Mouse (Mus musculus) neural tube, embryonic 12.5 days (tissue): Measurements from ENCODE around the gene Syt7. TPM values are rescaled to one million over a fixed set of nuclear protein-coding genes. Genes with fewer than 3 reads are reported as not detected.
A peak's percentile ranks its signal among the peaks of the same experiment; 100 is the strongest.

ENCODE experiments used
- ATAC-seq: fragments of 200-750 bp; cut with Nextera tagmentation; 2 replicates; pipeline ENCODE4 v1.8.0; 2017; ENCODE audit warnings: low read depth, mild to moderate bottlenecking, moderate TSS enrichment, moderate library complexity; ENCODE audit not compliant: low FRiP score
- H3K27ac ChIP-seq: fragments of 300-500 bp; sonication (generic); 2 replicates; pipeline ENCODE4 v1.5.1; 2016
- H3K27me3 ChIP-seq: fragments of 300-500 bp; sonication (generic); replicated peaks from 2 replicates; pipeline ENCODE4 v1.6.1; 2016; ENCODE audit warnings: mild to moderate bottlenecking
- H3K36me3 ChIP-seq: fragments of 300-500 bp; sonication (generic); 2 replicates; pipeline ENCODE4 v1.6.1; 2016; ENCODE audit warnings: mild to moderate bottlenecking
- H3K4me1 ChIP-seq: fragments of 300-500 bp; sonication (generic); 2 replicates; pipeline ENCODE4 v1.6.1; 2016
- H3K4me2 ChIP-seq: fragments of 300-500 bp; sonication (generic); replicated peaks from 2 replicates; pipeline ENCODE4 v1.6.1; 2016; ENCODE audit warnings: mild to moderate bottlenecking
- H3K4me3 ChIP-seq: fragments of 300-500 bp; sonication (generic); 2 replicates; pipeline ENCODE4 v1.5.1; 2016
- H3K9ac ChIP-seq: fragments of 300-500 bp; sonication (generic); 2 replicates; pipeline ENCODE4 v1.6.1; 2016; ENCODE audit warnings: mild to moderate bottlenecking
- H3K9me3 ChIP-seq: fragments of 300-500 bp; sonication (generic); 2 replicates; pipeline ENCODE4 v1.6.1; 2016; ENCODE audit warnings: mild to moderate bottlenecking
- WGBS: fragments of 180-500 bp; shearing (Covaris S2); methylation state at CpG from one replicate; pipeline ENCODE4 v1.1.7; 2016; 5-methylcytosine and 5-hydroxymethylcytosine counted together
- polyA plus RNA-seq: library from polyadenylated mRNA; unstranded; fragments of >200 nt; fragmentation: Nextera tagmentation; extraction: Ambion mirVana; gene quantifications from 2 replicates; pipeline ENCODE4 v1.2.1, GENCODE M21; 2016

Syt7 gene
- polyA plus RNA-seq, 1 experiment from 2014 or later, result 4.8 TPM

- Histone ChIP-seq H3K4me3 (no peak overlapping the region), H3K4me2 (no peak overlapping the region), H3K9ac (no peak overlapping the region), H3K36me3 (no peaks in the 10 kb centered on the region), H3K4me1 (peaks cover 21% of the 10 kb centered on the region), H3K27ac (no peak overlapping the region), H3K27me3 (no peaks in the 10 kb centered on the region), H3K9me3 (no peaks in the 10 kb centered on the region)
- ATAC-seq, result no peak
- 89% methylated on average over 8 of the region's 8 CpGs for WGBS
These were observed 29.6 kb upstream of the Syt7 start for GRCm38 (mm10) chr19:10359105-10359946.

DNA sequence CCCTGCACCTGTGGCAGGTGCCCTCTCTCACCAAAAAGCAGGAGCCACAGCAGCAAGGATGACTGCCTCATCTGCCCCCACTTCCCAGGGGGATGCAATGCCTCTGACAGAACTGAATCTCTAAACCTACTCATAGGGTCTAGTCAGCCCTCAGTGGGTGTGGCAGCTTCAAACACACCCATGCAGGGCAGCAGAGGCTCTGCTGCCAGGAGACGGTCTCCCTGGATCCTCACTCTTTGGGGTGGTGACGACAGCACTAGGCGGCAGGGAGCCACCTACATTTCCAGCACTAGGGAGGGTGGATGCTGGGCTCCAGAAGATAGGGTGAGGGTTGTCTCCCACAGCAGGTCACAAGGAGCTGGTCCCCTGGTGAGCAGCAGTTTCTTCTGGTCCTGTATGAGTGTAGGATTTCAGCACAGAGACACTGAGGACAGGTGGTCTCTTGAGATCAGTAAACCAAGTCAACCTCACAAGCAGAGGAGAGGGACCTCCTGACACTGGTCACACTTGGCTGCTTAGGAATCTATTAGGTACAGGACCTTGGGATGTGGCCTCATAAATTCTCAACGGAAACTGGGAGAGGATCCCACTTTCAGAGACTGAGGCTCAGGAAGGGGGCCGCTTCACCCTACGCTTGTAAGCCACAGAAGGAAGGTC is 26.3 kb upstream of the Syt7 start:
- Histone ChIP-seq H3K27ac (no peak overlapping the region), H3K4me1 (peaks cover 8% of the 10 kb centered on the region; the same call in 1 of the 2 replicates), H3K9ac (no peak overlapping the region), H3K27me3 (no peaks in the 10 kb centered on the region), H3K36me3 (no peaks in the 10 kb centered on the region), H3K4me3 (no peak overlapping the region), H3K9me3 (no peaks in the 10 kb centered on the region), H3K4me2 (no peak overlapping the region)
- 65% methylated on average over 6 of the region's 6 CpGs for WGBS
- ATAC-seq, result no peak

DNA sequence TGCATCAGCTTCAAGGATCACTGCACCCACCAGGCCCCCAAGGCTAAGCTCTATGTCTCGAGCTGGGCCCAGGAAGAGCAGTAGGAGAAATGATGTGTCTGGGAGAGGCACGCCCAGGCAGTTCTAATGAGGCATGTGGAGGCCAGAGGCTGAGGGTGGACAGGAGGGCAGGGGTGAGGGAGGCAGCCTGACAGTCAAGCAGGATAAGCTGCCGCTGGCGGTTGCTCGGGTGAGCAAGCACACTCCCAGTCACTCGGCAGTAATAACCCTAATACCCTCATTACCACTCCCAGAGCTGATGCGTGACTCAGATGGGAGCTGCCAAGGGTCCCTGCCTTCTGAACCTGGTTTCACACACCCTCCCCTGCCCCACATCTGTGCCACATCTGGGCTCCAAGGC is 25.0 kb upstream of the Syt7 start:
- H3K4me1 ChIP-seq, result peaks cover 8% of the 10 kb centered on the region; the same call in 1 of the 2 replicates
- no peak overlapping the region for H3K4me3 ChIP-seq
- no peak overlapping the region for H3K4me2 ChIP-seq
- H3K9me3 ChIP-seq, result no peaks in the 10 kb centered on the region
- no peak overlapping the region; the same call in 1 of the 2 replicates for H3K27ac ChIP-seq
- WGBS, result 4% methylated on average over 7 of the region's 7 CpGs
- H3K9ac ChIP-seq, result no peak overlapping the region
- H3K27me3 ChIP-seq, result no peaks in the 10 kb centered on the region
- H3K36me3 ChIP-seq, result no peaks in the 10 kb centered on the region
- ATAC-seq, result peak; percentile 29; the same call in 1 of the 2 replicates

GRCm38 (mm10) chr19:10366116-10366845 is 22.6 kb upstream of the Syt7 start:
- Histone ChIP-seq H3K9ac (no peak overlapping the region), H3K27ac (no peak overlapping the region), H3K4me2 (no peak overlapping the region), H3K27me3 (no peaks in the 10 kb centered on the region), H3K4me3 (no peak overlapping the region), H3K9me3 (no peaks in the 10 kb centered on the region), H3K4me1 (peaks cover 8% of the 10 kb centered on the region; the same call in 1 of the 2 replicates), H3K36me3 (no peaks in the 10 kb centered on the region)
- WGBS, result 68% methylated on average over 3 of the region's 3 CpGs
- ATAC-seq, result no peak

DNA sequence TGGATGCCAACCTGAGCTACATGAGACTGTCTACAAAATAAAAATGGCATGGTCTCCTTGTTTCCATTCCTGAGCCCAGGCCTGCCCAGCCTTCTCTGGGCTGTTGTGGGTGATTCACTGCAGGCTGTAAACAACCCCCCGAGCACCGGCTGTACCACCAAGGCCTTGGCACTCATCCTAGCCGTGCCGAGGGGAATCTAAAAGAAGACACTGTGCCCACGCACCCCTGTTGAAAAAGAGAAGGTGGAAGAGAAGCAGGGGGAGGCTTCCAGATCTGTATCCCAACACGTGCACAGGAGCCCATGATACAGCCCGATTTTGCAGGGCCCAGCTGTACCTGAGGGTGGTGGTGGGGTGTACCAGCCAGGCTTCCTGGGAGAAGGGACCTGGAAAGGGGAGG is 21.1 kb upstream of the Syt7 start:
- Histone ChIP-seq H3K27me3 (no peaks in the 10 kb centered on the region), H3K4me3 (no peak overlapping the region), H3K27ac (no peak overlapping the region), H3K36me3 (no peaks in the 10 kb centered on the region), H3K4me2 (no peak overlapping the region), H3K9ac (no peak overlapping the region), H3K9me3 (no peaks in the 10 kb centered on the region), H3K4me1 (peaks cover 8% of the 10 kb centered on the region; the same call in 1 of the 2 replicates)
- ATAC-seq, result no peak
- WGBS, result 84% methylated on average over 7 of the region's 7 CpGs

GRCm38 (mm10) chr19:10369936-10370335 is 19.0 kb upstream of the Syt7 start:
- Histone ChIP-seq H3K9me3 (no peaks in the 10 kb centered on the region), H3K36me3 (no peaks in the 10 kb centered on the region), H3K27ac (no peak overlapping the region), H3K9ac (no peak overlapping the region), H3K4me2 (no peak overlapping the region), H3K4me1 (no peaks in the 10 kb centered on the region), H3K27me3 (no peaks in the 10 kb centered on the region), H3K4me3 (no peak overlapping the region)
- WGBS, result 89% methylated on average over 4 of the region's 4 CpGs
- ATAC-seq, result no peak

- 62% methylated on average over 1 of the region's 1 CpGs for WGBS
- no peaks in the 10 kb centered on the region; the same call in 1 of the 2 replicates for H3K27me3 ChIP-seq
These were observed 15.7 kb upstream of the Syt7 start for GRCm38 (mm10) chr19:10373191-10373590.

DNA sequence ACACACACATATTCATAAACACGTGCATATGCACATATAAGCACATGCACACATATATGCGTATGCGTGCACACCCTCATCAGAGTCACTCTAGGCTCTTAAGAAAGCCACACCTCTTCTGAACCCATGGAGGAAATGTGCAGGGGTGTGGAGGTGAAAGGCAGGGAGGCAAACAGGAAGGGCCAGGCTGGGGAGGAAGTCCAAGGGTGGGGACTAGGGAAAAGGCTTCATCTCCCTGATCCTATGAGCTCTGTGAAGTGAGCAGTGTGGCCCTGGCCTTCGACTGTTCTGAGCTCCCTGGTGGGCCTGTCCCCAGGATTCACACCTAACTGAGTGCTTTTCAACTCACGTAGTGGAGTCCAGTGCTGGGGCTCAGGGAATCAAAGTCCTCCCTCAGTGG is 13.6 kb upstream of the Syt7 start:
- H3K36me3 ChIP-seq, result no peaks in the 10 kb centered on the region
- no peak overlapping the region for H3K27ac ChIP-seq
- no peaks in the 10 kb centered on the region for H3K4me1 ChIP-seq
- H3K9me3 ChIP-seq, result no peaks in the 10 kb centered on the region
- no peak overlapping the region for H3K4me3 ChIP-seq
- H3K4me2 ChIP-seq, result no peak overlapping the region
- H3K27me3 ChIP-seq, result no peaks in the 10 kb centered on the region; the same call in 1 of the 2 replicates
- 69% methylated on average over 5 of the region's 5 CpGs for WGBS
- ATAC-seq, result no peak
- no peak overlapping the region for H3K9ac ChIP-seq

More at GRCm38 (mm10) chr19:10373191-10373590, 15.7 kb upstream of the Syt7 start:
- no peaks in the 10 kb centered on the region for H3K9me3 ChIP-seq
- H3K4me2 ChIP-seq, result no peak overlapping the region
- no peak overlapping the region for H3K9ac ChIP-seq
- no peaks in the 10 kb centered on the region for H3K36me3 ChIP-seq
- H3K4me3 ChIP-seq, result no peak overlapping the region
- H3K27ac ChIP-seq, result no peak overlapping the region
- no peak for ATAC-seq
- no peaks in the 10 kb centered on the region for H3K4me1 ChIP-seq

GRCm38 (mm10) chr19:10379978-10380377 is 8.9 kb upstream of the Syt7 start:
- no peak for ATAC-seq
- H3K9me3 ChIP-seq, result no peaks in the 10 kb centered on the region
- no peaks in the 10 kb centered on the region; the same call in 1 of the 2 replicates for H3K27me3 ChIP-seq
- H3K9ac ChIP-seq, result no peak overlapping the region
- H3K4me3 ChIP-seq, result no peak overlapping the region
- WGBS, result 88% methylated on average over 5 of the region's 5 CpGs
- no peak overlapping the region for H3K27ac ChIP-seq
- no peaks in the 10 kb centered on the region for H3K36me3 ChIP-seq
- no peaks in the 10 kb centered on the region for H3K4me1 ChIP-seq
- H3K4me2 ChIP-seq, result no peak overlapping the region

- H3K4me1 ChIP-seq, result peaks cover 22% of the 10 kb centered on the region
- H3K4me3 ChIP-seq, result no peak overlapping the region
- H3K36me3 ChIP-seq, result no peaks in the 10 kb centered on the region
- peaks cover 28% of the 10 kb centered on the region for H3K27me3 ChIP-seq
- ATAC-seq, result no peak
- no peak overlapping the region for H3K9ac ChIP-seq
- WGBS, result 84% methylated on average over 5 of the region's 5 CpGs
- no peak overlapping the region for H3K27ac ChIP-seq
- no peak overlapping the region for H3K4me2 ChIP-seq
- no peaks in the 10 kb centered on the region for H3K9me3 ChIP-seq
These were observed 1.2 kb upstream of the Syt7 start for GRCm38 (mm10) chr19:10387660-10388059.

- Histone ChIP-seq H3K9me3 (no peaks in the 10 kb centered on the region), H3K36me3 (no peaks in the 10 kb centered on the region), H3K4me2 (peak overlapping the region; percentile 89), H3K4me1 (peaks cover 24% of the 10 kb centered on the region), H3K27ac (0 out of 2 replicates have a peak overlapping the region, but pooled peaks have one; percentile 20), H3K4me3 (peak overlapping the region; percentile 73), H3K9ac (peak overlapping the region; percentile 77), H3K27me3 (peaks cover 28% of the 10 kb centered on the region)
- ATAC-seq, result peak; percentile 61
- WGBS, result under 1% methylated on average over 54 of the region's 54 CpGs
These were observed 655 bp downstream of the Syt7 start for GRCm38 (mm10) chr19:10389391-10390098.
